Mouse (Mus musculus): ENCODE results near the gene Uck1. TPM values are rescaled to one million over a fixed set of nuclear protein-coding genes. Genes with fewer than 3 reads are reported as not detected.
"Not testable (repeated sequence)": the region's sequence is repeated elsewhere in the genome, so short reads cannot be mapped to it uniquely, and the experiment has no call there.

Uck1 gene
- polyA plus RNA-seq, 1 experiment from 2014 or later, result 68.9 TPM

DNA sequence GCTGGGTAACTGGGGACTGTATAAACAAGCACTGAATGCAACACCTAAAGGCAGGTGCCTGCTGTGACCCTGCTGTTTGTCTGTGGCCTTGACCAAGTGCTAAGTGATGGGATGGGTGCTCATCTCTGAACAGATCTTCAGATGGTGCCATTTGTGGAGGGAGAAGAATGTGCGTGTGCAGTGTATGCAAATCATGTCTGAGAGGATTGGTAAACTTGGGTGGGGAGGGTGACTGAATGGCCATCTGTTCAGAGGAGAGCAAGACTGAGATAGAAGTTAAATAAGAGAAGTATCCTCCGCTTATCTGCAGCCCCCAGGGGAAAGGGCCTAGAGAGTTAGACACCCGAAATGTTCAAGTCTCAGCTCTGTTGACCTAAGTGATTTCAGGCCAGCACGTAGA lies 39.5 kb upstream of the Uck1 start:
- WGBS, result 96% methylated on average over 4 of the region's 4 CpGs
- H3K36me3 ChIP-seq (ENCODE audit: control insufficient read depth, insufficient read depth, low read length), result peaks cover 20% of the 10 kb centered on the region
- ATAC-seq (ENCODE audit: insufficient read depth, low FRiP score, low TSS enrichment) (no peak), DNase-seq (ENCODE audit: low spot score) (no peak)
- no peak overlapping the region for H3K27ac ChIP-seq (ENCODE audit: low read depth, low read length)
- H3K27me3 ChIP-seq (ENCODE audit: control insufficient read depth, insufficient read depth, low read length), result no peaks in the 10 kb centered on the region
- H3K9me3 ChIP-seq (ENCODE audit: control insufficient read depth, low read length), result no peaks in the 10 kb centered on the region
- H3K4me1 ChIP-seq (ENCODE audit: control insufficient read depth, insufficient read depth, low read length), result no peaks in the 10 kb centered on the region
- no peak overlapping the region for H3K4me2 ChIP-seq (ENCODE audit: low read depth)
- H3K4me3 ChIP-seq (ENCODE audit: low read depth, low read length), result no peak overlapping the region
- no peak overlapping the region for H3K9ac ChIP-seq (ENCODE audit: low read length)

DNA sequence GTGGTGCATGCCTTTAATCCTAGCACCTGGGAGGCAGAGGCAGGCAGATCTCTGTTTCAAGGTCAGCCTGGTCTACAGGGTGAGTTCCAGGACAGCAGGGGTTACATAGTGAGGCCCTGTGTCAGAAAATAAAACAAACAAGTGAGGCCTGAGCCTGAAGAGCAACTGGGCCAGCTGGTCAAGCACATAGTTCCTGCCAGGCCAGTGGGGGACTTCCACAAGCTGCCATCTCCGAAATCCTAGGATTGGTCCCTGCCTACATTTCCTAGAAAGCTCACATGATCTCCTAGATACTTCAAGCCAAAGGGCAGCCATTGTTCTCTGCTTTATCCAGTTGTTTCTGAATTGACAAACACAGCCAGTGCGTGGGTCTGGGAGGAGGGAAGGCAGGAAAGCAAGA lies 35.9 kb upstream of the Uck1 start:
- H3K4me2 ChIP-seq (ENCODE audit: low read depth); ATAC-seq (ENCODE audit: insufficient read depth, low FRiP score, low TSS enrichment); H3K27ac ChIP-seq (ENCODE audit: low read depth, low read length); DNase-seq (ENCODE audit: low spot score); H3K9me3 ChIP-seq (ENCODE audit: control insufficient read depth, low read length); H3K4me3 ChIP-seq (ENCODE audit: low read depth, low read length); H3K9ac ChIP-seq (ENCODE audit: low read length); H3K27me3 ChIP-seq (ENCODE audit: control insufficient read depth, insufficient read depth, low read length); H3K4me1 ChIP-seq (ENCODE audit: control insufficient read depth, insufficient read depth, low read length): not testable (repeated sequence)
- H3K36me3 ChIP-seq (ENCODE audit: control insufficient read depth, insufficient read depth, low read length), result peaks cover 11% of the 10 kb centered on the region
- 100% methylated on average over 2 of the region's 2 CpGs for WGBS

DNA sequence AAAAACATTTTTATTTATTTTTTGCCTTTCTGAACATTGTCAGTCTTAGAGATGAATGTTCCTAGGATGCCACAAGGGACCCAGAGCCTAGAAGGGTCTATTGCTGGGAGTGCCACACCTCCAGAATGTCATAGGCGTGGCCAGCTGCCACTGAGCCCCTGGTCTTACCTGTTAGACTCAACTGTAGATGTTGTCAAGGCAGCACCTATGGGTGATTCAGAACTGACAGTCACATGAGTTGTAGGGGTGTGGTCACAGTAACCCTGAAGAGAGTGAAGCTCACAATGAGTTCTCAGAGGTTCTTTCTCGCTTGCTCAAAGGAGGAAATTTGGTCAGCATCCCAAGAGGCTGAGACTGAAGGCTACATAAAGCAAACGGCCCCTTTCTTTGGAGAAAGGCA lies 35.3 kb upstream of the Uck1 start:
- DNase-seq (ENCODE audit: low spot score) (no peak), ATAC-seq (ENCODE audit: insufficient read depth, low FRiP score, low TSS enrichment) (no peak)
- Histone ChIP-seq H3K4me1 (ENCODE audit: control insufficient read depth, insufficient read depth, low read length) (no peaks in the 10 kb centered on the region), H3K9me3 (ENCODE audit: control insufficient read depth, low read length) (no peaks in the 10 kb centered on the region), H3K4me2 (ENCODE audit: low read depth) (no peak overlapping the region), H3K36me3 (ENCODE audit: control insufficient read depth, insufficient read depth, low read length) (peaks cover 11% of the 10 kb centered on the region), H3K9ac (ENCODE audit: low read length) (no peak overlapping the region), H3K27me3 (ENCODE audit: control insufficient read depth, insufficient read depth, low read length) (no peaks in the 10 kb centered on the region), H3K4me3 (ENCODE audit: low read depth, low read length) (no peak overlapping the region), H3K27ac (ENCODE audit: low read depth, low read length) (no peak overlapping the region)
- WGBS, result 87% methylated on average over 3 of the region's 3 CpGs

DNA sequence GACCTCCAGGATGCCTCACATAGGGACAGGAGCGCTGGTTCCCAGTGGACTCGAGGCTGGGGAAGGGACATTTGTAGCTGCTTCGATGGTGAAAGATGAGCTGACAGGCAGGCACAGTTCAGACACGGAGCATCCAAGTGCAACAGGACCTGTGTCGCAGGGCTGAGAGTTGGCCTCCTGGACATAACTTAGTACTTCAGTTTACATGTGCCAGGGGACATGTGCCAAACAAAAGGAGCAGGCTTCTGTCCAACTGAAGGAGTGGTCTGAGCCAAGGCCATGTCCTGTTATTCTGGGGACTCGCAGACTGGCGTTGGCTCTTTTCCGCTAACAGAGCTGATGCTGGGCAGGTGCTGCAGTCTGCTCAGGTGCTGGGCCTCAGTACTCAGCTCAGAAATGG lies 34.4 kb upstream of the Uck1 start:
- Histone ChIP-seq H3K9ac (ENCODE audit: low read length) (no peak overlapping the region), H3K27me3 (ENCODE audit: control insufficient read depth, insufficient read depth, low read length) (no peaks in the 10 kb centered on the region), H3K4me1 (ENCODE audit: control insufficient read depth, insufficient read depth, low read length) (0 out of 2 replicates have a peak, but pooled peaks cover 1% of the 10 kb centered on the region), H3K9me3 (ENCODE audit: control insufficient read depth, low read length) (no peaks in the 10 kb centered on the region), H3K27ac (ENCODE audit: low read depth, low read length) (no peak overlapping the region), H3K36me3 (ENCODE audit: control insufficient read depth, insufficient read depth, low read length) (peaks cover 8% of the 10 kb centered on the region), H3K4me3 (ENCODE audit: low read depth, low read length) (no peak overlapping the region), H3K4me2 (ENCODE audit: low read depth) (no peak overlapping the region)
- DNase-seq (ENCODE audit: low spot score), result no peak
- 90% methylated on average over 8 of the region's 8 CpGs for WGBS
- no peak for ATAC-seq (ENCODE audit: insufficient read depth, low FRiP score, low TSS enrichment)

DNA sequence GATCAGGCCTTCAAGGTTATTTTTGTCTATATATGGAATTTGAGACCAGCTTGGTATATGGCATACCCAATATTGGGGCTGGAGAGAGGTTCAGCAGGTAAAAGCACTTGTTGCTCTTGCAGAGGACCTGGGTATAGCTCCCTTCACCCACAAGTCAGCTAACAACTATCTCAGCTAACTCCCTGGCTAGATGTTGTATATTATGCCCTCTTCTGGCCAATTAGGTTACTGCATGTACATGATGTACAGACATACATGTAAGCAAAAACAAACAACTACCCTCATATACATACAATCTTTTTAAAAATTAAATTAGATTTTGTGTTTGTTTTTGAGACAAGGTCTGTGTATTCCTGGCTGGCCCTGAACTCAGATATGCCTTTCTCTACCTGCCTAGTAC lies 29.6 kb upstream of the Uck1 start:
- Histone ChIP-seq H3K36me3 (ENCODE audit: control insufficient read depth, insufficient read depth, low read length) (peaks cover 4% of the 10 kb centered on the region), H3K4me1 (ENCODE audit: control insufficient read depth, insufficient read depth, low read length) (peaks cover 18% of the 10 kb centered on the region; the same call in 1 of the 2 replicates), H3K9ac (ENCODE audit: low read length) (no peak overlapping the region), H3K4me3 (ENCODE audit: low read depth, low read length) (no peak overlapping the region), H3K4me2 (ENCODE audit: low read depth) (no peak overlapping the region), H3K27me3 (ENCODE audit: control insufficient read depth, insufficient read depth, low read length) (no peaks in the 10 kb centered on the region), H3K27ac (ENCODE audit: low read depth, low read length) (no peak overlapping the region), H3K9me3 (ENCODE audit: control insufficient read depth, low read length) (no peaks in the 10 kb centered on the region)
- ATAC-seq (ENCODE audit: insufficient read depth, low FRiP score, low TSS enrichment) (no peak), DNase-seq (ENCODE audit: low spot score) (no peak)

DNA sequence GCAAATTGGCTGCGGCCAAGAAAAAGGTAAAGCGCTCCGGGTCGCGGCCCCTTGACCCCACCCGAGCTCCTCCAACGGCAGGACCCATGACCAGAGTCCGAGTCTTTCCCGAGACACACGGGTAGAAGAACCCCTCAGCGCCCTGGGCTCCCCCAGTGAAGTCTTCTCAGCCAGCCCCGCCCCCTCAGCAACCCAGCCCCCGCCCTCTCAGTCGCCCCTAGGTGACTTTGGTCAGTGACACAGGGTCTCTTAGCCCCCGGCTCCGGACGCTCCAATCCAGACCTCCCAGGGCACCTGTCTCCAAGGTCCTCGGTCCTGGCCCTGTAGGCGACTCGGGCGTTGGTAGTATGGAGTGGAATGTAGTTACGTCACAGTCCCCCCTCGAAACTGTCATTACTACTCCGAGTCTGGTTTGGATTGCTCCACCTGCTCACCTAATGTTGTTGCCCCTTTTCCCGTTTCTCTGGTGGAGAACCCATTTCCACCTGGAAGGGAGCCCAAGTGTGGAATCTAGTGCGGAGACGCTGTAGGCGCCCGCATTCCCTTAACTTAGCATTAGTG lies 28.5 kb upstream of the Uck1 start:
- Histone ChIP-seq H3K4me2 (ENCODE audit: low read depth) (peak overlapping the region; percentile 50), H3K36me3 (ENCODE audit: control insufficient read depth, insufficient read depth, low read length) (peaks cover 4% of the 10 kb centered on the region), H3K9ac (ENCODE audit: low read length) (peak overlapping the region; percentile 71), H3K27me3 (ENCODE audit: control insufficient read depth, insufficient read depth, low read length) (no peaks in the 10 kb centered on the region), H3K9me3 (ENCODE audit: control insufficient read depth, low read length) (no peaks in the 10 kb centered on the region), H3K4me3 (ENCODE audit: low read depth, low read length) (peak overlapping the region; percentile 92), H3K4me1 (ENCODE audit: control insufficient read depth, insufficient read depth, low read length) (peaks cover 18% of the 10 kb centered on the region; the same call in 1 of the 2 replicates), H3K27ac (ENCODE audit: low read depth, low read length) (no peak overlapping the region)
- no peak for DNase-seq (ENCODE audit: low spot score)
- ATAC-seq (ENCODE audit: insufficient read depth, low FRiP score, low TSS enrichment), result peak; percentile 68
- WGBS, result 2% methylated on average over 29 of the region's 29 CpGs

DNA sequence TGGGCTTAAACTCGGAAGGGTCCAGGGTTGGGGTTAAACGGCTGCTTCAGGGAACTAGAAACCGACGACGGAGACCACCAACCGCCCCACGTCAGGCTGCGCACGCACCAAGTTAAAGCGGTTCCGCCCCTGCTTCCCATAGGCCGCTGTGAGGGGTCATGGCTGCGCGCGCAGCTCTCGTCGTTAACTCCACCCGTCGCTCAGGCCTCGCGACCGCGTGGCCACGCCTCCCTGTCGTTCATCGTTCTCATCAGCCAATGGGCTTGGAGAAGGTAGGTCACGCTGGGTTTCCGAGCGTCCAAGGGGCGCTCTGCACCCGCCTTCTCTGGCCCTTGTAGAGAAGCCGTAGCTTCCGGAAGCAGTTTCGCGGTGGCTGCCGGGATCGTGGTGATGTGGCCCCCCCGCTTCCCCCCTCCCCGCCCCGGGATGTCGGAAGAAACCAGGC lies 28.0 kb upstream of the Uck1 start, which contains the start of gene Swi5:
Gene Swi5 (minus strand): TSS at position 153 of the 445 bp plus-strand sequence.
- H3K4me2 ChIP-seq (ENCODE audit: low read depth), result peak within 1 kb of the TSS; percentile 94
- H3K27me3 ChIP-seq (ENCODE audit: control insufficient read depth, insufficient read depth, low read length), result no peaks in the 10 kb centered on the region
- ATAC-seq (ENCODE audit: insufficient read depth, low FRiP score, low TSS enrichment) (peak; percentile 99), DNase-seq (ENCODE audit: low spot score) (peak; percentile 100)
- H3K4me1 ChIP-seq (ENCODE audit: control insufficient read depth, insufficient read depth, low read length), result peaks cover 18% of the 10 kb centered on the region; the same call in 1 of the 2 replicates
- H3K9ac ChIP-seq (ENCODE audit: low read length), result peak within 1 kb of the TSS; percentile 88
- H3K27ac ChIP-seq (ENCODE audit: low read depth, low read length), result no peak within 1 kb of the TSS
- 0% methylated on average over 36 of the region's 41 CpGs for whole genome bisulfite sequencing
- no peaks in the 10 kb centered on the region for H3K9me3 ChIP-seq (ENCODE audit: control insufficient read depth, low read length)
- H3K4me3 ChIP-seq (ENCODE audit: low read depth, low read length), result peak within 1 kb of the TSS; percentile 92
- peaks cover 4% of the 10 kb centered on the region for H3K36me3 ChIP-seq (ENCODE audit: control insufficient read depth, insufficient read depth, low read length)

DNA sequence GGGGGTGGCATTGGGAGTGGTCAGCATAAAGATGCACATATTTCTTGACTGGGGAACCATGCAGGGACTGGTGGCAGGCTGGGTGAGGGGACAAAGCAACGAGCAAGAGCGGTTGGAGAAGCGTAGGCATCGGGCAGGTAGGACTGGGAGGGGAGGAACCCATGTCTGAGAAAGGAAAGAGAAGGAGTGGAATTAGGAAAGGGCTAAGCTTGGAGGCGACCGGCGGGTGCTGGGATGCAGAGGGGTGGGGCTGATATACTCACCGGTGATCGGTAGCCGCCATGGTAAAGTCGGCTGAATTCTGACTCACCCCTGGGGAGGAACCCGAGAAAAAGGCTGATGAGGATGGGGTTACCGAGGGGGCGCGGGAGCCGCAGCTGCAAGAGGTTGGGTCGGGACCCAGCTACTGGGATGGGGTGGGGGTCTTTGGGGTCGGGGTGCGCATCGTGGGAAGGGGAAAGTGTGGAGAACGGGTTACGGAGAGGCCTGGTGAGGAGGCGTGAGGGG lies 27.4 kb upstream of the Uck1 start, which contains the start of gene Golga2:
Gene Golga2 (plus strand): TSS at position 51 of the 507 bp plus-strand sequence.
- Histone ChIP-seq H3K27me3 (ENCODE audit: control insufficient read depth, insufficient read depth, low read length) (no peaks in the 10 kb centered on the region), H3K9me3 (ENCODE audit: control insufficient read depth, low read length) (no peaks in the 10 kb centered on the region), H3K9ac (ENCODE audit: low read length) (peak within 1 kb of the TSS; percentile 88), H3K36me3 (ENCODE audit: control insufficient read depth, insufficient read depth, low read length) (peaks cover 4% of the 10 kb centered on the region), H3K4me1 (ENCODE audit: control insufficient read depth, insufficient read depth, low read length) (peaks cover 18% of the 10 kb centered on the region; the same call in 1 of the 2 replicates), H3K4me2 (ENCODE audit: low read depth) (peak within 1 kb of the TSS; percentile 94), H3K27ac (ENCODE audit: low read depth, low read length) (no peak within 1 kb of the TSS), H3K4me3 (ENCODE audit: low read depth, low read length) (peak within 1 kb of the TSS; percentile 92)
- DNase-seq (ENCODE audit: low spot score), result no peak
- under 1% methylated on average over 23 of the region's 23 CpGs for WGBS
- ATAC-seq (ENCODE audit: insufficient read depth, low FRiP score, low TSS enrichment), result peak; percentile 49

DNA sequence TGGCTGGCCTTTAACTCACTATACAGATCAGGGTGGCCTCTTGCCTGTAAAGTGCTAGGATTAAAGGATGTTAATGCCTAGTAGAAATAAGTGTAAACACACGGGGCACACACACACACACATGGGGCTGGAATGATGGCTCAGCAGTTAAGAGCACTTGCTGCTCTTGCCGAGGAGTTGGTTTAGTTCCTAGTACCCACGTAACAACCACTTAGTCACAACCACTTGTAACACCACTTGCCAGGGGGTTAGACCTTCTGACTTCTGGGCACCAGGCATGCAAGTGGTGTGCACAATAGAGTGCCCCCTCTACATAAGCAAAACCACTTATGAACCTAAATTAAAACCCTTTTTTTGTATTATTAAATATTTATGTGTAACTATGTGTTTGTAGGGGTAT lies 24.0 kb upstream of the Uck1 start:
- H3K4me2 ChIP-seq (ENCODE audit: low read depth), result no peak overlapping the region
- DNase-seq (ENCODE audit: low spot score) (no peak), ATAC-seq (ENCODE audit: insufficient read depth, low FRiP score, low TSS enrichment) (no peak)
- H3K9me3 ChIP-seq (ENCODE audit: control insufficient read depth, low read length), result no peaks in the 10 kb centered on the region
- 91% methylated on average over 3 of the region's 3 CpGs for WGBS
- no peaks in the 10 kb centered on the region for H3K27me3 ChIP-seq (ENCODE audit: control insufficient read depth, insufficient read depth, low read length)
- H3K9ac ChIP-seq (ENCODE audit: low read length), result no peak overlapping the region
- no peak overlapping the region for H3K4me3 ChIP-seq (ENCODE audit: low read depth, low read length)
- peaks cover 13% of the 10 kb centered on the region; the same call in 1 of the 2 replicates for H3K4me1 ChIP-seq (ENCODE audit: control insufficient read depth, insufficient read depth, low read length)
- peaks cover 17% of the 10 kb centered on the region for H3K36me3 ChIP-seq (ENCODE audit: control insufficient read depth, insufficient read depth, low read length)
- no peak overlapping the region for H3K27ac ChIP-seq (ENCODE audit: low read depth, low read length)
